Mouse (Mus musculus): ENCODE data around the gene Hsd17b14.

Gene Hsd17b14

DNA sequence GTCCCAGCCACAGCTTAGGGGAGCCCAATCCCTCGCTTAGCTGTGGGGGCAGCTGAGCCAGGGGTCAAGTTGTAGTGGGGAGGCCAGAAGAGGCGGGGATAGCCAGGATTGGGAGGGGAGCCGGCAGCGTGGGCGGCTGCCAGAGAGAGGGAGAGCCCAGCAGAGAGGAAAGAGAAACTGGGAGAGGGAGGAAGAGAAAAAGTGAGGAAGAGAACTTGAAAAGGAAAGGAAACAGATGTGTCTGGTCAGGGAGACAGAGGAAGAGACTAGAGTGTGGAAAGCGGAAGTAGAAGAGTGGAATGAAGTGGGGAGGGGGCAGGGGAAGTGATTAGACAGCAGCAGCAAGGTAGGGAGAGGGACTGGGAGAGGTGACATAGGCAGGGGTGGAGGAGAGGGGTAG is 25.2 kb upstream of the Hsd17b14 start:
- no peak for DNase-seq (ENCODE audit: low spot score in 2 of 2)

GRCm38 (mm10) chr7:45530643-45531042 is 24.1 kb upstream of the Hsd17b14 start:
- DNase-seq (ENCODE audit: low spot score in 2 of 2) = no peak

GRCm38 (mm10) chr7:45535676-45536075 is 19.0 kb upstream of the Hsd17b14 start:
- DNase-seq (ENCODE audit: low spot score in 2 of 2) = no peak

DNA sequence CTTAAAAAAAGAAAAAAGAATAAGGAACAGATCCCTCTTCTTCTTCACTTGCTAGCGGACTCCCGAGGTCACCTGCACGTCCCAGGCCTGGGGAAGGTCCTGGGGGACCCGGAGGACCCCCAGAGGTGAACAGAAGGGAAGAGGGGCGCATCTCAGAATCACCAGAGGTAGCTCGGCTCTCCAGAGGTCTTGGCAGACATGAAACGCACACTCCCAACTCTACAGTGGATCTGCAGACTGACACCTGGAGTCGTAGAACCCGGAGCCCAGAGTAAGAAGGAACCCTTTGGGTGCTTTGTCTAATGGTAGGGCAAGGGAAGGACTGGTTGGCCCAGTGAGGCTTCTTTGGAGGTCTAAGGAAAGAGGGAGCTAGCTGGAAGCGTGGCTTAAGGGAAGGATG is 17.1 kb upstream of the Hsd17b14 start:
- DNase-seq (ENCODE audit: low spot score in 2 of 2) = no peak

GRCm38 (mm10) chr7:45538163-45539041 is 16.3 kb upstream of the Hsd17b14 start:
- peak; percentile 53 to 57 for DNase-seq (ENCODE audit: low spot score in 2 of 2)

DNA sequence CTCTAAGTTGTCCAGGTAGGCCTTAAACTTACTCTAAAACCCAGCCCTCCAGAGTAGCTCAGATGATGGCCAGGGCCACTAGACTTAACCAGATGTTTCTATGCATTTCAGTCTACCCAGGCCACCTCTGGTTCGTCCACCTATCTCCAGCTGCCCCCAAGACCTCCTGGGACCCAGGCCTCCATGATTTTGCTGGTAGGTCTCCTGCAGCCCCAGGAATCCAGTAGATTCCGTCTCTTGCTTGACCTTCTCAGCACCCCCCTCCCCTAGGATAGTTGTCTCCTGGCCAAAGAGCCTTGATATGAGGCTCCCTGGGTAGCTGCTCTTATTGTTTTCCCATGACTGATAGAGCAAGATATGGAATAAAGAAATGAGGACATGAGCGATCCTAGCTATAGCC is 15.6 kb upstream of the Hsd17b14 start:
- DNase-seq (ENCODE audit: low spot score in 2 of 2) = no peak

DNA sequence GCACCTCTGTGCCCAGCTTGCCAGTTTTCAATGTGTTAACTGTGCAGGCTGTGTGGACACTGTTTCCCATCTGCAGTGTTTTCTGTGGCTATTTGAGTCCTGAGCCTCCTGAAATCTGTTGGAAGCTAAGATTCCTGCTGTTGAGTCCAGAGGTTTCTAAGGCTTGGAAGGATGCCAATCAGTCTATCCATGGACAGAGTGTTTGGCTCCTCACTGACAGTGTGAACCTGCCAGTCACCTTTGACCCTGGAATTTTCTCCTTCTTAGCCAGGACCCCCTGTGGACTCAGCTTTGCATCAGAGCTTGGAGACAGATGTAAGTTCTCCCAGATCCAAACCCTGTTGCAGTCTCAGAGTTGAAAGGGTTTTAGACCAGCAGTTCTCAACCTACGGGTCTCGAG is 14.5 kb upstream of the Hsd17b14 start:
- no peak for DNase-seq (ENCODE audit: low spot score in 2 of 2)

GRCm38 (mm10) chr7:45544525-45544924 is 10.2 kb upstream of the Hsd17b14 start:
- no peak for DNase-seq (ENCODE audit: low spot score in 2 of 2)

- no peak for DNase-seq (ENCODE audit: low spot score in 2 of 2)
These were observed 4.9 kb upstream of the Hsd17b14 start for GRCm38 (mm10) chr7:45549641-45550436.

DNA sequence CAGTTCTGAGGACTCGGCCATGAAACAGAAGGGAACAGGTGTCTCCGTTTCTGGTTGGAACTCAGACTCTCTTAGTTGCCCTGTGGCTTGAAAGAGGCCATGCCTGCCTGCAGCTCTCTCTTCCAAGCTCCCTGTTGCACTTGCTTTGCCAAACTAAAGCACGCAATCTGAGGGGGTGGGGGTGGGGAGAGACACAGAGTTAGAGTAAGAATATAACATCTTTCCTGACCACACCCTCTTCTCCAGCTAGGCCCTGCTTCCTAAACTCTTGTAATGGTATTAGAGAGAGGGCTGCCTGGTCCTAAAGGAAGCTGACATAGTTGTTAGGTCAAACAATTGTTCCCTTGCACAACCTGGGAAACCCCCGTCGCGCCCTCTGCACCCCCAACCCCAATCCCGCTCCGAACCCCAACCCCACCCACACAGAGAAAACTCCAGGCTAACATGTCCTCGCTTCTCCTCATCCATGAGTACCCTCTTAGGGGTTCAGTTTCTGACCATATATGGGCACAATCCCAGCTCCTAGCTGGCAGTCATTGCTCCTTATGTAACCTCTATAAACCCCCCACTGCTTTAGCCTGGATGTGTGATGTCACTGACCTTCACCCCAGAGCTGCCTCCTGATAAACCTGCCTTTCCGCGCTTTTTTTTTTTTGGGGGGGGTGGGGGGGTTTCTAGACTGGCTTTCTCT is 3.7 kb upstream of the Hsd17b14 start:
- no peak for DNase-seq (ENCODE audit: low spot score in 2 of 2)

DNA sequence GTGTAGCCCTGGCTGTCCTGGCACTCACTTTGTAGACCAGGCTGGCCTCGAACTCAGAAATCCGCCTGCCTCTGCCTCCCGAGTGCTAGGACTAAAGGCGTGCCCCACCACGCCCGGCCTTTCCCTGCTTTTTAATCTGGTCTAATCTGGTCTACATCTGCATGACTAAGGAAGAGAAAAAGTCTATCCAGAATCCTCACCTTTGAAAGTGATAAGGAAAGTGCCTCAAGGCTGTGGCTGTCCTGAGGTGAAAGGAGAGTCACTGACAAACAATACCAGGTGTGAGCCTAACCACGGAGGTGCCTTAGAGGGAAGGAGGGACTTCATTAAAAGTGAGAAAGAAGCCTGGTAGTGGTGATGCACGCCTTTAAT is 3.2 kb upstream of the Hsd17b14 start:
- no peak for DNase-seq (ENCODE audit: low spot score in 2 of 2)

DNA sequence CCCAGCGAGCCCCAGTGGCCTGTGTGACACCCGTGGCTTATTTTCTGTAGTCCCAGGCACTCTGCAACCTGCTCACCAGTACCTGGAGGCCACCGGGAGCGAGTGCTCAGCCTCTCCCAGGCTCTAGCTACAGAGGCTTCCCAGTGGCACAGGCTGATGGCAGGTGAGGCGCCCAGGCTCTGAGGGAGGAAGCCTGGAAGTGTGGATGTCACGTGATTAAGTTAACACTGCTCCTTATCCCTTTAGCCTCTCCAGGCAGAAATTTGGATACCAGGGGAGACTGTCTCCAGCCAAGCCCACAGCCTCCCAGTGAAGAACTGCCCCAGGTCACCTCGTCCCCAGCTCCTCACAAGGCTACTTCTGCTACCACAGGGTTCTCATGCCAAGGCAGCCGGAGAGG is 1.2 kb upstream of the Hsd17b14 start:
- DNase-seq (ENCODE audit: low spot score in 2 of 2) = no peak

- DNase-seq (ENCODE audit: low spot score in 2 of 2) = no peak
These were observed 703 bp upstream of the Hsd17b14 start for GRCm38 (mm10) chr7:45553990-45554389.

DNA sequence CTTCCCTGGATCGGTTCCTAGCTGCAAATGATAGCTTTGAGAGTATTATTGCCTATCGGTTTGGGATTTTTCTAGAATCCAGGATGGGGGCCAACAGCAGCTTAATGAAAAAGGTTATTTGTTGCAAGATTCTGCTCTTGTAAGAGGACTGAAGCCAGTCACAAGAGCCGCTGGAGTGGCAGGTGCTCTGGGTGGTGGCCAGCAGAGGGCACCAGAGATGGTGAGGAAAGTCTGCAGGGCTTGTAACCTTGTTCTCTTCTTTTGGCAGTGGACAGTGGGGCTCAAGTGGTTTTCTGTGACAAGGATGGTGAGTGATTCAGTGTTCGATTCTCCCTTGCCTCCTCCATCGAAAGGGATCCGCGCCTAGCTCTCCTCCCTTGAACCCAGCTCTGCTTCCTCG is 1.1 kb downstream of the Hsd17b14 start:
- peak; percentile 36 to 55 for DNase-seq (ENCODE audit: low spot score in 2 of 2)

DNA sequence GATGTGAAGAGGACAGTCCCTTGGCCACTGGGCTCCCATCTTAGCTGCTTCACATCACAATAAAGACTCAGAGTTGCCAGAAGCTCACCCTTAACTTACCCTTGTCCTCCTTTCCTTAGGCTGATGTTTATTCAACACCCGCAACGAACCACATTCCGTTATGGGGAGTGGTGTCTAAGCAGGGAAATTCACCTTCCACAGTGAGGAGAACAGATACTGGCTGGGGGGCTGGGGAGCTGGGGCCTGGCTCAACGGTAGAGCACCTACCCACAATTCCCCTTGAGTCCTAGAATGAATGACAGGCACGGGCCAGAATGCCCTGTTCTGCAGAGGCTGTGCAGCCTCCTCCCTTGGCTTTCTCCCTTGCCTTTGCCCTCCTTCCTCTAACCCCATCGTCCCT is 4.2 kb downstream of the Hsd17b14 start:
- no peak for DNase-seq (ENCODE audit: low spot score in 2 of 2)

DNA sequence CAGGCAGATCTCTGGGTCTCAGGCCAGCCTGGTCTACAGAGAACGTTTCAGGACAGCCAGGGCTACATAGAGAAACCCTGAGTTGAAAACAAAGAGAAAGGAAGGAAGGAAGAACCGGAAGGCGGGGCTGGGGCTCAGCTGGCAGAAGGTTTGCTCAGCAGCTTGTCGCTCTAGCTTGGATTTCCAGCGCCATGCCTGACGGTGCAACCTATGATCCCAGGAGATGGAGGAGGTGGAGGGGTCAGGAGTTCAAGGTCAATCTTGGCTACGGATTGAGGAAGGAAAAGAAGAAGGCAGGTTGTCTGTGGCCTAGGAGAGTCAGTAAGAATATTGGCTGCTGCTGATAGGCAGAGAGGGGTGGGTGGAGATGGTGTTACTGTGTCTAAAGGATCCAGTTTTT is 5.5 kb downstream of the Hsd17b14 start:
- no peak for DNase-seq (ENCODE audit: low spot score in 2 of 2)

- DNase-seq (ENCODE audit: low spot score in 2 of 2) = peak; percentile 59 to 67
These were observed 6.3 kb downstream of the Hsd17b14 start for GRCm38 (mm10) chr7:45560843-45561623.

DNA sequence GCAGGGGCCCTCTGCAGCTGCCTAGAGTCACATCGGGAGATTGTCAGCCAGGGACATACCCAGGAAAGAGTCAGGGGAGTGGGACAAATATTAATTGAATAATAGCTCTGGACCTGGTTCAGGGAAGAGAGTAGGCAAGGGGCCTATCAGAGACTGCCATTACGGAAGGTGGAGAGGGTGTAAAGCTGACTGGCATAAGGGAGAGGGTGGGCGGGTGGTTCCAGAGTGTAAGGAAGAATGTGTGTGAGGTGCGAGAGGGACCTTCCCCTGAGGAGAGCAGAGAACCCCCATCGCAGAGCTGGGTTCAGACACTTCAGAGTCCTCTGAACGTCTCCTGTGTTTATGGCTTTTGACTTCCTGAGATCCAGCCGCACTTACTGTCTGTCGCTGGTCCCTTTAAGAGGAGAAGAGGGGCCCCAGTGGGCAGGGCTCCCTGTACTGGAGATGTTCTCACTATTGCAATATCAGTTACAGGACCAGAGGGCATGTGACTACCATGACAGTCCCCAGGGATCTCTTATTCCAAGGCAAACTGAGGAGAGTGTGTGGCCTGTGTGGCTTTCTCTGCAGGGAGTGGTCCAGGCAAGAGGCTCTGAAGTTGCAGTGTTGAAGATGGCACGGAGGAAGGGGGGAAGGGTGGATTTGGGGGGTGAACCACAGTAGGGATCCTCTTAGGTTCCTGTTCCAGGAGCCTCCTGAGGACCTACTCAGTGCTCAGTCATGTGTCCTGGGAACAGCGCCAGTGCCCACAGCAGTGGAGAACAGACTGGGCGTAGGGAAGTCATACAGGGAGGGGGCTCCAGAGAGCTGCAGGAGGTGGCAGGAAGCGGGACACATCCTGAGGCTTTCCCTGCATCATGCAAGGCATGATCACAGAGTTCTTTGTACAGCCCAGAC is 7.2 kb downstream of the Hsd17b14 start:
- no peak for DNase-seq (ENCODE audit: low spot score in 2 of 2)

DNA sequence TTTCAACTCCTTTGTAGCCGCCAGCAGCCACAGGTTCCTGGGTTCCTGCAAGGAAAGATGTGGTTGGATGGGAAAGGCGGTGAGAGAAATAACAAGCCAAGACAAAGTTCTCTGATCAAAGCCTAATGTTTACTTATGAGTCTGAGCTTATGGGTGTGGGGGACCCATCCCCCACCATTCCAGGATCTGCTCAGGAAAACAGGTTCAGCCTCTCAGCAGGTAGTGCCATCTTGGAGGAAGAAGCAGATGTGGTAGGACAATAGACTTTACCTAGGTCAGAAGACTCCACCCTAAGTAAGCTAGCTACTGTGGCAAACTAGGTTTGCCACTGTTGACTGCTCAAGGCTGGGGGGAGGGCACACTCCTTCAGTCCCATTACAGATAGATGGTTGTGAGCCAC is 10.1 kb downstream of the Hsd17b14 start:
- no peak for DNase-seq (ENCODE audit: low spot score in 2 of 2)

- no peak for DNase-seq (ENCODE audit: low spot score in 2 of 2)
These were observed 10.8 kb downstream of the Hsd17b14 start for GRCm38 (mm10) chr7:45565446-45565845.

Measured in right cerebral cortex, postnatal 36 days (tissue).